Mouse (Mus musculus) retina, postnatal 7 days (tissue): ENCODE results near the gene Gm42715.
"Not testable (repeated sequence)": the region's sequence is repeated elsewhere in the genome, so short reads cannot be mapped to it uniquely, and the experiment has no call there.

Source experiments
- DNase-seq: peaks from one replicate; pipeline ENCODE4 v3.0.0-alpha.2; 2012; ENCODE audit warnings: low read depth, low spot score

The Gm42715 gene

GRCm38 (mm10) chr7:127519284-127519683, at the start of gene Gm42715:
Gm42715 (plus strand) TSS chr7:127519584.
- DNase-seq = no peak

GRCm38 (mm10) chr7:127470011-127470715, 49.2 kb upstream of the Gm42715 start:
- no peak for DNase-seq

GRCm38 (mm10) chr7:127470743-127471645, 48.4 kb upstream of the Gm42715 start:
- peak; percentile 95 for DNase-seq

GRCm38 (mm10) chr7:127471646-127472010, 47.8 kb upstream of the Gm42715 start:
- DNase-seq = no peak

GRCm38 (mm10) chr7:127472060-127472459, 47.3 kb upstream of the Gm42715 start:
- no peak for DNase-seq

- DNase-seq = no peak
Measured at GRCm38 (mm10) chr7:127473705-127474104, 45.7 kb upstream of the Gm42715 start.

GRCm38 (mm10) chr7:127474378-127475070, 44.9 kb upstream of the Gm42715 start:
- DNase-seq = peak; percentile 52

GRCm38 (mm10) chr7:127475186-127475740, 44.1 kb upstream of the Gm42715 start:
- DNase-seq = no peak

- no peak for DNase-seq
Measured at GRCm38 (mm10) chr7:127476336-127476735, 43.0 kb upstream of the Gm42715 start.

- DNase-seq = no peak
Measured at GRCm38 (mm10) chr7:127476855-127477254, 42.5 kb upstream of the Gm42715 start.

GRCm38 (mm10) chr7:127477687-127478634, 41.4 kb upstream of the Gm42715 start:
- DNase-seq = peak; percentile 100

- peak; percentile 96 for DNase-seq
Measured at GRCm38 (mm10) chr7:127478635-127479317, 40.6 kb upstream of the Gm42715 start, which contains the start of gene Fbrs. Fbrs (plus strand) TSS chr7:127479199.

GRCm38 (mm10) chr7:127479318-127480225, 39.8 kb upstream of the Gm42715 start:
- no peak for DNase-seq

- no peak for DNase-seq
Measured at GRCm38 (mm10) chr7:127480321-127480720, 39.1 kb upstream of the Gm42715 start.

GRCm38 (mm10) chr7:127485416-127485815, 34.0 kb upstream of the Gm42715 start:
- no peak for DNase-seq

- DNase-seq = not testable (repeated sequence)
Measured at GRCm38 (mm10) chr7:127488364-127488763, 31.0 kb upstream of the Gm42715 start.

- no peak for DNase-seq
Measured at GRCm38 (mm10) chr7:127489982-127490381, 29.4 kb upstream of the Gm42715 start.

- DNase-seq = no peak
Measured at GRCm38 (mm10) chr7:127491846-127492245, 27.5 kb upstream of the Gm42715 start.

- no peak for DNase-seq
Measured at GRCm38 (mm10) chr7:127494648-127495047, 24.7 kb upstream of the Gm42715 start.
